Mouse (Mus musculus) CH12.LX (cell line): ENCODE data around the gene Sf3a3. TPM values are rescaled to one million over a fixed set of nuclear protein-coding genes. Genes with fewer than 3 reads are reported as not detected.

Experiments
- DNase-seq: peaks from one replicate; pipeline ENCODE4 v3.0.0-alpha.2; 2013; ENCODE audit errors: extremely low read depth
- H3K27ac ChIP-seq: 2 replicates; pipeline ENCODE4 v1.5.1; 2012; ENCODE audit warnings: low read depth, mild to moderate bottlenecking, control low read depth, moderate library complexity; ENCODE audit not compliant: insufficient read depth
- H3K27me3 ChIP-seq: replicated peaks from 2 replicates; pipeline ENCODE3; 2012; ENCODE audit warnings: inconsistent platforms
- H3K36me3 ChIP-seq, 2 experiments: replicated peaks in 1 of 2; 2 replicates each; pipeline versions ENCODE3 to v1.6.1; 2012; ENCODE audit warnings: inconsistent platforms in 1 of 2, low read length in 1 of 2, mild to moderate bottlenecking in 1 of 2, mixed read lengths in 1 of 2, moderate library complexity in 1 of 2; ENCODE audit not compliant: control insufficient read depth in 1 of 2, insufficient read depth in 1 of 2
- H3K4me1 ChIP-seq, 2 experiments: 2 replicates each; pipeline ENCODE4 v1.6.1; 2012; ENCODE audit warnings: inconsistent platforms in 1 of 2, moderate library complexity in 1 of 2; ENCODE audit not compliant: insufficient read depth in 2 of 2, control insufficient read depth in 1 of 2
- H3K4me2 ChIP-seq: 2 replicates; pipeline ENCODE4 v1.6.1; 2012; ENCODE audit warnings: low read depth, mild to moderate bottlenecking, control low read depth; ENCODE audit not compliant: poor library complexity, insufficient read depth, severe bottlenecking
- H3K4me3 ChIP-seq, 3 experiments: fragments of 150-350 bp in 1 of 3; sonication (generic) in 1 of 3; replicated peaks in 1 of 3; 2 replicates each; pipeline versions ENCODE3 to v1.5.1; 2011 to 2012; ENCODE audit warnings: low read depth in 2 of 3, low read length in 2 of 3, mild to moderate bottlenecking in 2 of 3, moderate library complexity in 2 of 3, control low read depth in 1 of 3, improper control_type of control experiment in 1 of 3, inconsistent platforms in 1 of 3, mixed read lengths in 1 of 3; ENCODE audit not compliant: poor library complexity in 1 of 3
- H3K79me2 ChIP-seq: replicated peaks from 2 replicates; pipeline ENCODE4 v1.6.1; 2012; ENCODE audit warnings: mild to moderate bottlenecking, moderate library complexity; ENCODE audit not compliant: control insufficient read depth, poor library complexity, insufficient read depth, severe bottlenecking; ENCODE audit errors: extremely low read depth
- H3K9ac ChIP-seq: 2 replicates; pipeline ENCODE4 v1.6.1; 2012; ENCODE audit warnings: low read depth, mild to moderate bottlenecking, control low read depth, moderate library complexity; ENCODE audit not compliant: insufficient read depth
- H3K9me3 ChIP-seq: replicated peaks from 2 replicates; pipeline ENCODE3; 2012; ENCODE audit warnings: low read length, inconsistent platforms, mixed read lengths
- BHLHE40 ChIP-seq: IDR thresholded peaks from 2 replicates; pipeline ENCODE4 v1.6.1; 2011; ENCODE audit warnings: mild to moderate bottlenecking, low read depth, low read length, improper control_type of control experiment
- CTCF ChIP-seq, 2 experiments: IDR thresholded peaks in 1 of 2; conservative IDR thresholded peaks in 1 of 2; 2 replicates each; pipeline ENCODE4 v1.5.1; 2011 to 2012; ENCODE audit warnings: low read depth in 2 of 2, low read length in 2 of 2, improper control_type of control experiment in 1 of 2, inconsistent platforms in 1 of 2, mild to moderate bottlenecking in 1 of 2, moderate library complexity in 1 of 2
- EP300 ChIP-seq: IDR thresholded peaks from 2 replicates; pipeline ENCODE4 v1.6.1; 2011; ENCODE audit warnings: low read length, improper control_type of control experiment
- ETS1 ChIP-seq: conservative IDR thresholded peaks from 2 replicates; pipeline ENCODE4 v1.6.1; 2012; ENCODE audit warnings: low read depth, mild to moderate bottlenecking, inconsistent platforms, low read length, improper control_type of control experiment, moderate library complexity
- GABPA ChIP-seq: IDR thresholded peaks from 2 replicates; pipeline ENCODE4 v1.6.1; 2012; ENCODE audit warnings: low read depth, low read length, improper control_type of control experiment, inconsistent platforms; ENCODE audit not compliant: insufficient replicate concordance
- HCFC1 ChIP-seq: IDR thresholded peaks from 2 replicates; pipeline ENCODE4 v1.6.1; 2012; ENCODE audit warnings: low read depth, mild to moderate bottlenecking, inconsistent platforms, low read length, improper control_type of control experiment
- IRF4 ChIP-seq: IDR thresholded peaks from 2 replicates; pipeline ENCODE4 v1.6.1; 2014; ENCODE audit warnings: low read depth, mild to moderate bottlenecking, inconsistent platforms, low read length, improper control_type of control experiment
- MAZ ChIP-seq: IDR thresholded peaks from 2 replicates; pipeline ENCODE4 v1.6.1; 2012; ENCODE audit warnings: low read depth, mild to moderate bottlenecking, inconsistent platforms, low read length, improper control_type of control experiment, moderate library complexity
- MYC ChIP-seq: IDR thresholded peaks from 2 replicates; pipeline ENCODE4 v1.6.1; 2011; ENCODE audit warnings: low read depth, mild to moderate bottlenecking, improper control_type of control experiment, low read length
- NRF1 ChIP-seq: IDR thresholded peaks from 2 replicates; pipeline ENCODE4 v1.6.1; 2014; ENCODE audit warnings: low read depth, mild to moderate bottlenecking, inconsistent platforms, low read length, improper control_type of control experiment, moderate library complexity
- POLR2AphosphoS2 ChIP-seq: IDR thresholded peaks from 2 replicates; pipeline ENCODE4 v1.6.1; 2011; ENCODE audit warnings: low read depth, low read length, improper control_type of control experiment
- RAD21 ChIP-seq: IDR thresholded peaks from 2 replicates; pipeline ENCODE4 v1.6.1; 2011; ENCODE audit warnings: low read depth, mild to moderate bottlenecking, low read length, improper control_type of control experiment, moderate library complexity
- RCOR1 ChIP-seq: conservative IDR thresholded peaks from 2 replicates; pipeline ENCODE4 v1.6.1; 2012; ENCODE audit warnings: low read depth, mild to moderate bottlenecking, inconsistent platforms, low read length, improper control_type of control experiment
- SMC3 ChIP-seq: IDR thresholded peaks from 2 replicates; pipeline ENCODE4 v1.6.1; 2011; ENCODE audit warnings: low read depth, low read length, improper control_type of control experiment
- USF1 ChIP-seq: IDR thresholded peaks from 2 replicates; pipeline ENCODE4 v1.6.1; 2014; ENCODE audit warnings: low read depth, mild to moderate bottlenecking, inconsistent platforms, low read length, improper control_type of control experiment
- ZNF384 ChIP-seq: IDR thresholded peaks from 2 replicates; pipeline ENCODE4 v1.6.1; 2012; ENCODE audit warnings: low read depth, low read length, improper control_type of control experiment, inconsistent platforms
- dilution Hi-C: fragments of 300-500 bp; cut with MboI; formaldehyde crosslinking; loops from 2 replicates; pipeline ENCODE4 v1.14.3; 2020; ENCODE audit warnings: low sequenced_read_pairs; ENCODE audit not compliant: extremely low pct_unique_long_range_greater_than_20kb, extremely low pct_ligation_motif_present
- in situ Hi-C: fragments of 300-500 bp; cut with MboI; formaldehyde crosslinking; loops from 3 replicates; pipeline ENCODE4 v1.14.3; 2019; ENCODE audit warnings: low sequenced_read_pairs, low pct_ligation_motif_present, low pct_unique_long_range_greater_than_20kb, mixed read lengths
- polyA plus RNA-seq: library from polyadenylated mRNA; unstranded; fragments of >175 nt; gene quantifications from 2 replicates; pipeline ENCODE4 v1.2.1, GENCODE M21; 2012; ENCODE audit warnings: low read depth; ENCODE audit not compliant: insufficient read length
- total RNA-seq, 2 experiments: library from RNA; depleted of rRNA; stranded (reverse); fragments of 300-350 nt in 1 of 2; fragments of >200 nt in 1 of 2; gene quantifications; 2 replicates each; pipeline ENCODE4 v1.2.3; 2012 to 2014

Gene Sf3a3
- total and polyA plus RNA-seq, 3 experiments = 100 to 134 (median 122) TPM

GRCm38 (mm10) chr4:124682270-124682669 lies 32.3 kb upstream of the Sf3a3 start (continued):
- no peak for TF ChIP-seq HCFC1
- peak; percentile 86 for TF ChIP-seq MYC

GRCm38 (mm10) chr4:124683474-124683873 lies 31.1 kb upstream of the Sf3a3 start:
- no peak overlapping the region for H3K4me2 ChIP-seq
- dilution Hi-C loops = no loop called here
- peaks cover 33% of the 10 kb centered on the region for H3K79me2 ChIP-seq
- H3K4me1 ChIP-seq = peaks cover 0 to 4% of the 10 kb centered on the region in 2 experiments; a peak in 1 of 4 replicates
- DNase-seq = no peak
- in situ Hi-C loops = no loop called here
- no peak overlapping the region for H3K27ac ChIP-seq
- H3K36me3 ChIP-seq = peaks cover 76 to 96% of the 10 kb centered on the region in 2 experiments
- H3K4me3 ChIP-seq = no peak overlapping the region
- H3K9ac ChIP-seq = no peak overlapping the region
- TF ChIP-seq RAD21 (no peak), NRF1 (no peak), SMC3 (no peak), GABPA (no peak), HCFC1 (no peak), CTCF (conservative IDR thresholded peaks at IDR 0.05 in 1 of 2, IDR thresholded peaks at IDR 0.05 in 1 of 2; ENCODE audit: low read depth in 2 of 2, low read length in 2 of 2) (no peak), POLR2AphosphoS2 (no peak), MYC (no peak), RCOR1 (no peak), EP300 (no peak), USF1 (no peak), MAZ (no peak), ETS1 (no peak), IRF4 (no peak)
- H3K27me3 ChIP-seq = no peaks in the 10 kb centered on the region
- no peaks in the 10 kb centered on the region for H3K9me3 ChIP-seq

GRCm38 (mm10) chr4:124685004-124685403 lies 29.6 kb upstream of the Sf3a3 start:
- Histone ChIP-seq H3K4me1 (peaks cover 0 to 15% of the 10 kb centered on the region in 2 experiments; a peak in 3 of 4 replicates), H3K4me2 (no peak overlapping the region), H3K4me3 (no peak overlapping the region), H3K9me3 (no peaks in the 10 kb centered on the region), H3K27ac (no peak overlapping the region), H3K27me3 (no peaks in the 10 kb centered on the region), H3K9ac (no peak overlapping the region), H3K79me2 (peaks cover 47% of the 10 kb centered on the region), H3K36me3 (peaks cover 66 to 92% of the 10 kb centered on the region in 2 experiments)
- TF ChIP-seq IRF4 = no peak
- peak; percentile 16; the same call in 1 of the 2 replicates for TF ChIP-seq SMC3
- no peak for TF ChIP-seq ZNF384
- TF ChIP-seq RAD21 = peak; percentile 6
- TF ChIP-seq BHLHE40 = no peak
- no peak for TF ChIP-seq MYC
- no peak for TF ChIP-seq EP300
- peak; percentile 12 to 47; a peak in 2 of 4 replicates for TF ChIP-seq CTCF (conservative IDR thresholded peaks at IDR 0.05 in 1 of 2, IDR thresholded peaks at IDR 0.05 in 1 of 2; ENCODE audit: low read depth in 2 of 2, low read length in 2 of 2)
- dilution Hi-C loops = no loop called here
- no peak for DNase-seq
- in situ Hi-C loops = no loop called here
